Mouse (Mus musculus): Measurements from ENCODE around the gene Kif22.
"Not testable (repeated sequence)": the region's sequence is repeated elsewhere in the genome, so short reads cannot be mapped to it uniquely, and the experiment has no call there.

The Kif22 gene

GRCm38 (mm10) chr7:127041851-127042672, at the start of gene Kif22:
Gene Kif22 (minus strand): TSS chr7:127042471.
- peak; percentile 86 for DNase-seq

GRCm38 (mm10) chr7:127091114-127091896, 49.0 kb upstream of the Kif22 start, which contains the start of gene AI467606:
Gene AI467606 (plus strand): TSS chr7:127091359.
- DNase-seq, result no peak

GRCm38 (mm10) chr7:127090154-127091113, 48.2 kb upstream of the Kif22 start:
- no peak for DNase-seq

GRCm38 (mm10) chr7:127088901-127089845, 46.9 kb upstream of the Kif22 start:
- no peak for DNase-seq

GRCm38 (mm10) chr7:127088083-127088482, 45.8 kb upstream of the Kif22 start:
- DNase-seq, result no peak

- DNase-seq, result not testable (repeated sequence)
These were observed 45.2 kb upstream of the Kif22 start, which contains the start of gene Zg16 for GRCm38 (mm10) chr7:127087278-127088010. Gene Zg16 (minus strand): TSS chr7:127087328.

GRCm38 (mm10) chr7:127085751-127086150, 43.5 kb upstream of the Kif22 start:
- not testable (repeated sequence) for DNase-seq

GRCm38 (mm10) chr7:127084794-127085193, 42.5 kb upstream of the Kif22 start:
- no peak for DNase-seq

GRCm38 (mm10) chr7:127083689-127084088, 41.4 kb upstream of the Kif22 start:
- DNase-seq, result no peak

GRCm38 (mm10) chr7:127082995-127083394, 40.7 kb upstream of the Kif22 start:
- no peak for DNase-seq

- DNase-seq, result no peak
These were observed 40.0 kb upstream of the Kif22 start for GRCm38 (mm10) chr7:127082271-127082670.

GRCm38 (mm10) chr7:127080045-127080444, 37.8 kb upstream of the Kif22 start:
- DNase-seq, result no peak

- no peak for DNase-seq
These were observed 35.4 kb upstream of the Kif22 start for GRCm38 (mm10) chr7:127077692-127078091.

- DNase-seq, result no peak
These were observed 33.9 kb upstream of the Kif22 start for GRCm38 (mm10) chr7:127076188-127076587.

- DNase-seq, result no peak
These were observed 30.9 kb upstream of the Kif22 start for GRCm38 (mm10) chr7:127073221-127073620.

GRCm38 (mm10) chr7:127070871-127071413, 28.7 kb upstream of the Kif22 start:
- no peak for DNase-seq

GRCm38 (mm10) chr7:127066317-127066716, 24.0 kb upstream of the Kif22 start:
- no peak for DNase-seq

- no peak for DNase-seq
These were observed 23.3 kb upstream of the Kif22 start for GRCm38 (mm10) chr7:127065538-127065937.

- DNase-seq, result no peak
These were observed 12.8 kb upstream of the Kif22 start for GRCm38 (mm10) chr7:127055026-127055585.

- DNase-seq, result peak; percentile 18
These were observed 11.0 kb downstream of the Kif22 start for GRCm38 (mm10) chr7:127031244-127031643.
